Mouse (Mus musculus) T-helper 1 cell (primary cell): ENCODE results near the gene Gm21987.

Experiments
- in situ Hi-C: fragments of 300-600 bp; cut with MboI, MseI; formaldehyde crosslinking; loops from one replicate; pipeline ENCODE4 v1.15.1; 2025; ENCODE audit warnings: high pct_unique_total_duplicates

Gm21987 gene

GRCm38 (mm10) chr16:38370633-38371374 lies 24.0 kb downstream of the Gm21987 start:
- in situ Hi-C loops, result no loop called here

GRCm38 (mm10) chr16:38371705-38372296 lies 25.0 kb downstream of the Gm21987 start:
- in situ Hi-C loops, result no loop called here

GRCm38 (mm10) chr16:38372876-38373275 lies 26.0 kb downstream of the Gm21987 start:
- in situ Hi-C loops, result no loop called here

- in situ Hi-C loops, result no loop called here
Observed at GRCm38 (mm10) chr16:38373439-38373838, 26.6 kb downstream of the Gm21987 start.

GRCm38 (mm10) chr16:38373941-38374340 lies 27.1 kb downstream of the Gm21987 start:
- in situ Hi-C loops, result no loop called here

- in situ Hi-C loops, result no loop called here
Observed at GRCm38 (mm10) chr16:38374379-38375140, 27.7 kb downstream of the Gm21987 start.

- in situ Hi-C loops, result no loop called here
Observed at GRCm38 (mm10) chr16:38375182-38375581, 28.3 kb downstream of the Gm21987 start.

GRCm38 (mm10) chr16:38376163-38376840 lies 29.5 kb downstream of the Gm21987 start:
- in situ Hi-C loops, result no loop called here

- in situ Hi-C loops, result no loop called here
Observed at GRCm38 (mm10) chr16:38376841-38377249, 30.0 kb downstream of the Gm21987 start.

GRCm38 (mm10) chr16:38377546-38377945 lies 30.7 kb downstream of the Gm21987 start:
- in situ Hi-C loops, result no loop called here

GRCm38 (mm10) chr16:38378591-38378990 lies 31.8 kb downstream of the Gm21987 start:
- in situ Hi-C loops, result no loop called here

- in situ Hi-C loops, result no loop called here
Observed at GRCm38 (mm10) chr16:38379088-38379487, 32.2 kb downstream of the Gm21987 start.

- in situ Hi-C loops, result no loop called here
Observed at GRCm38 (mm10) chr16:38379493-38379892, 32.7 kb downstream of the Gm21987 start.

GRCm38 (mm10) chr16:38379926-38380325 lies 33.1 kb downstream of the Gm21987 start:
- in situ Hi-C loops, result no loop called here

GRCm38 (mm10) chr16:38383683-38384082 lies 36.8 kb downstream of the Gm21987 start:
- in situ Hi-C loops, result no loop called here

- in situ Hi-C loops, result no loop called here
Observed at GRCm38 (mm10) chr16:38385184-38385634, 38.4 kb downstream of the Gm21987 start.

GRCm38 (mm10) chr16:38385700-38386099 lies 38.9 kb downstream of the Gm21987 start:
- in situ Hi-C loops, result no loop called here

- in situ Hi-C loops, result no loop called here
Observed at GRCm38 (mm10) chr16:38387389-38387788, 40.5 kb downstream of the Gm21987 start.

GRCm38 (mm10) chr16:38388757-38389156 lies 41.9 kb downstream of the Gm21987 start:
- in situ Hi-C loops, result no loop called here

- in situ Hi-C loops, result no loop called here
Observed at GRCm38 (mm10) chr16:38389284-38389893, 42.5 kb downstream of the Gm21987 start.

- in situ Hi-C loops, result no loop called here
Observed at GRCm38 (mm10) chr16:38390322-38390721, 43.5 kb downstream of the Gm21987 start.
